Mouse (Mus musculus) layer of hippocampus, adult 11-12 months (tissue): Measurements from ENCODE around the gene Abcb11.

Experiments used
- DNase-seq: peaks from one replicate; pipeline ENCODE4 v3.0.0; 2022; ENCODE audit warnings: low spot score

Abcb11 gene

DNA sequence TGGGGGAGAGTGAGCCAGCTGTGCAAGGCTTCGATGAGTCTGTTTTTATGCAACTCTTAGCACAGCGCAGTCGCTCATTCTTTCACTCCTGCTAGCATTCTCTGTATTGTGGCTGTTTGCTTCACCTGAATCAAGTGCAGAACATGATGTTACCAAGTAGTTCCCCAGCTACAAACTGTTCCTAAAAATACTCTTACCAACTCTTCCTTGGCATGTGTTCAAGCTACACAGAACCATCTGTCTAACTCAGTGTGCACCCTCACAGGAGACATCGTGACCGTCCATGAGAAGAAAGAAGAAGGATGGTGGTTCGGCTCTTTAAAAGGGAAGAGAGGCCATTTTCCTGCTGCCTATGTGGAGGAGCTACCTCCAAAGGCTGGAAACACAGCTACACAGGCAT is 153.7 kb downstream of the Abcb11 start:
- DNase-seq, result peak; percentile 31
